Mouse (Mus musculus) B cell, adult 2 months (primary cell): ENCODE data around the gene Ier5.
A peak's percentile ranks its signal among the peaks of the same experiment; 100 is the strongest.

ENCODE experiments used
- DNase-seq, 2 experiments: peaks; one replicate each; pipeline ENCODE4 v3.0.0; 2022

The Ier5 gene

DNA sequence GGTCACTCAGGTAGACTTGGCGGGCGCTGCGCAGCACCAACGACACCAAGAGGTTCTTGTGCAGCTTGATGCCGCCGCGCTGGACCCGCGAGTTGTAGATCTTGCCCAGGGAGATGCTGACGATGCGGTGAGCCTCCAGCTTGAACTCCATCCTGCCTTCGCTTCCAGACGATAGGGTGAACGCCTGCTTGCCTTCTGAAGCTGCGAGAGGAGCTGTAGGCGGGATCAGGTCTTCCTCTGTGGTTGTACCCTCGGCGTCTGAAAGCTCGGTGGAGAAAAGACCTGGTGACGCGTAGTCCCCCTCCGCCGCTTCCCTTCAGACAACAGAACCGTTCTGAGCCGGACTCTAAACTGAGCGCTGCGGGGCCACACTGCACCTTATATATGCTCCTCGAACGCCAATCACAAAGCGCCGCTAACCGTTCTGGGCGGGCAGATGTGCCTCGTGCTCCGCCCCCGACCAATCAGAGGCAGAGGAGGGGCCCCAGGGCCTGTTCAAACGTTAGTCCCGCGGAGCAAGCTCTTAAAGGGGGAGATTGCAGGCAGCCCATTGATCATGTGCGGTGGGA, at the start of gene Ier5:
Gene Ier5 (minus strand): TSS at position 357 of the 569 bp plus-strand sequence.
- peak; percentile 96 to 97 for DNase-seq

DNA sequence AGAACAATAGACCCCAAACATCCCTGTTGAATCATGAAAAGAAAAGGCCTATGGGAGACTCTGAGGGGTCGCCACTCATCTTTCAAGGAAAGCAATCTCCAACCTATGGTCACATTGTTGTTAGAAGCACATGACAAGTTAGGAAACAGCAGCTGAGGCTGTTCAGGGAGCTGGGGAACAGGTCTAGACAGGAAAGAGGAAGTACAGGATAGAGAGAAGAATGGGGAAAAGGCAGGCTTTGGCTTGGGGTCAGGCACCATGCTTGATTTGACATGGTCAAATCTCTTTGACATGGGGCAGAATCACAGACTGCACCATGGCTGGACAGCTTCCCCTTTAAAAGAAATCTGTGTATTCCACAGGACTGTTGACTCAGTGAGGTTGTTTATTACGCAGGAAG, 47.8 kb upstream of the Ier5 start:
- DNase-seq: no peak

- DNase-seq: peak; percentile 66 to 74
Measured at GRCm38 (mm10) chr1:155146572-155146980, 47.1 kb upstream of the Ier5 start, which contains the start of gene Mr1. Mr1 (minus strand) TSS chr1:155146814.

DNA sequence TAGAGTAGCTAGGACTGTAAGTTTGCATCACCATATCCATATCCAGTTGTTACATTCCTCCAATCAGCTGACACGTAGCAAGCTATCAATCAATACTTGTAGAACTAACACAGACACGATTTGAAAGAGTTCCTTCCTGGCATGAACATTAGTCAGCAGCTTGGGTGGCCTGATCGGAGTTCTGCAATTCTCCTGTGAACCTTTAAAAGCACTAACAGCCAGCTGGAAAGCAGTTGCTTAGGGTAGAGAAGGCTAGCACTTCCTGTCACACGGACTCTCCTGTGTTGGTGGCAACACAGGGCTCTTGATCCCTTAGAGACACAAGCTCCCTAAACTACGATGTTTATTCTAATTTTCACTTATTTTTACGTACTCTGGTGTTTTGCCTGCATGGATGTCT, 46.2 kb upstream of the Ier5 start:
- DNase-seq: peak; percentile 46 to 51

- peak; percentile 84 to 86 for DNase-seq
Measured at GRCm38 (mm10) chr1:155140076-155140475, 40.6 kb upstream of the Ier5 start.

- DNase-seq: no peak
Measured at GRCm38 (mm10) chr1:155138795-155139194, 39.4 kb upstream of the Ier5 start.

DNA sequence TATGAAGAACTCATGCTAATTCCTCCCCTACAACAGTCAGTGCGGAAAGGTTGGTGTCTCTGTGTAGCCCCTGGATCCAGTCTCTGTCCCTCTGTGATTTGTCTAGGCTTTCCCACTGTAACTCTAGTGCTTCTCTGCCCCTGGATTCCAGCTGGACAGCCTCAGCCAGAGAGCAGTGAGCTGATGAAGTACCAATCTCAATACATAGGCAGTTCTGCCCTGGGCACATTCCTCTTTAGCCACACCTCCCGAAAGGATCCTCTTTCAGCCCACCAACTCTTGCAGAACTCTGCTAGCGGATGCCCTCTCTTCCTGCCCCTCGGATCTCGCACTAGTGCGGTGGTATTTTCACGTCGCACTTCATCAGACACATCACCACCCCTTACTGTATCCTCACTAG, 35.4 kb upstream of the Ier5 start:
- no peak for DNase-seq

DNA sequence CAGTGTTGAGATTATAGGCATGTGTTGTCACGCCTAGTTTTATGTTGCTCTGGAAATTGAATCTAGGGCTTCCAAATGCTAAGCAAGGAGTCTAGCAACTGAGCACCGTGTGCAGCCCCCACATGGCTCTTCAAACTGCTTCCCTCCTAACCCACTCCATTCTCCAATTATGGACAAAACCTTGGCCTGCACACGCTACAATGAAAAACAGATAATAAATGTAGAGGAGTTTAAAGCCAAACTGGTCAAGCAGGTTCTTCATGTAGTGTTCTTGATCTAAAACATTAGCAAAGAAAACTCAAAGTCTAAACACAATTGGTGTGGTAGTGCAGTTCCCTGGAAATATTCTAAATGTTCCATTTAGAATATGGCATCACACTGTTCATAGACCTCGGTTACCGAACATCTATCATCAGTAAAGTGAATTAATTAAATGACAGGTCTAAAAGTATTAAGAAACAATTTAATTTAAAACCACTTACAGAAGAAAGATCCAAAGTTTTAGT, 28.0 kb upstream of the Ier5 start:
- no peak for DNase-seq

GRCm38 (mm10) chr1:155126716-155127115, 27.3 kb upstream of the Ier5 start:
- DNase-seq: no peak

DNA sequence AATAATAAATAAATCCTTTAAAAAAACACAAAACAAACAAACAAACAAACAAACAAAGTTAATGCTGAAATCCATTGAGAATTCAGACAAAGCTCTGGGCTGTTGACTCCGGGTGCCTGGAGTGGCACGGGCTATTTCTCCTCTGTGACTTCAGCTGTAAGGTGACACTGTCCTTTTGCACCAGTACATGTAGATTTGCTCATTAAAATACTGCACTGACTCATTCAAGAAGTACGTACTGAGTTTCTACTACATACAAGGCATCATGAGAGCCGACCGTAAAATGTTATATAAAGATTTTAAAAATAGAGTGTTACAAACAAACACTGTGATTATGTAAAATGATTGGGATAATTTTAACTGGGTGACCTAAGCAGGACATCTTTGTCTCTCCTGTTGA, 25.0 kb upstream of the Ier5 start:
- DNase-seq: no peak

DNA sequence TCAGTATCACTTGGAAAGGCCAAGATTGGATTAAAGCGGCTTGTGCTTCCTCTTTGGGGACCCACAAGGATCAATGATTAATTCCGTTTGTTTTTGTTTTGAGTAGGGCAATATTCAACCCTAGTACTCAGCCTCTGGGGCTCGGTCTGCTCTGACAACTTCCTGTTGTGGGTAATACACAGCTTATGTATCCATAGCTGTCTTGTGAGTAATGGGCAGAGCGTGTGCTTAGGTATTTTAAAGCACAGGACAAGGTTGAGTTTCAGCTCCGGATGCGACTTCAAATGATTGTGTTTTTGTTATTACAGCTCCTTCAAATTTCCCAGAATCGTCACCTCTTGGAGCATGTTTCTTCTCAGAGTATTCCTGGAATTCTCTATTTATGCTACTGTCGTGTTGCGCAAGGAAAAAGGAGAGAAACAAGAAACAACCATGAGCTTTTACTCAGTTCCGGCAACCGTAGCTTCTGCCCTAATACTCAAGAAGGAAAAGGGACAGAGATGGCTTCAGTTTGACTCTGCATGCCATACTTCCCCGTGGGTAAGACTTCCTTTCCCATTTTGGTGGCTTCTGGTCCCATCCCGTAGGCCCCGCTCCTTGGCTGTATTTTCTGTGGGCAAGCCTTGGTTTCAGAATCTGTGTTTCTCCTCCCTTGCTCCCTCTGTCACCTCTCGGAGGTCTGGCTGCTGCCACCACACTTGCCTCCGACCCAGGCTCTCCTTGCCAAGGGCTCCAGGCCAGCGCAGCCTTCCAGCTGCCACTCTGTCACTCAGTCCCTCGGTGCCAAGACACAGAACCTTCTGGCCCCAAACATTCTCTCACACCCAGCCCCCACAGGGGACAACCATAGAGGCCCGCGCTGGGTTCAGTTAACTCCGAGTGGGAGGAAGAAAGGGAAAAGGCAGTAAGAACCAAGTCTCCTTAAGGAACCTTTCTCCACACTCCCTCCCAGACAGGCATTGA, 22.8 kb upstream of the Ier5 start:
- DNase-seq: no peak

- no peak for DNase-seq
Measured at GRCm38 (mm10) chr1:155119719-155120118, 20.3 kb upstream of the Ier5 start.

DNA sequence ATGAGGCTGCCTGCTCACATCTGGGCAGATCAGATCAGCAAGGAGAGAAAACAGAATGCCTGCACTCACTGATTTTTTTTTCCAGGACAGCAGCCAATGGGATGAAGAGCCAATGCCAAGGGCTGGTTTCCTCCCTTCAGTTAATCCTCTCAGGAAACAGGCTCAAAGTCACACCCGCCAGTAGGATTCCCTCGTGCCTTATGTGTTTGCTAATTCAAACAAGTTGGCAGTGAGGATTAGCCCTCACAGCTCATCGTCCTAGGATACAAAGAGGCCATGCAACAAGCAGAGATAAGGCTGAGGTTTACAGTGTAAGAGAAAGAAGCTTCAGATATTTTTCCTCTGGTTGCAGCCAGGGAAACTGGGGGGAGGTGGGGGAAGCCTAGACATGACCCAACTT, 14.5 kb upstream of the Ier5 start:
- DNase-seq: no peak

- no peak for DNase-seq
Measured at GRCm38 (mm10) chr1:155112875-155113274, 13.4 kb upstream of the Ier5 start.

GRCm38 (mm10) chr1:155112118-155112517, 12.7 kb upstream of the Ier5 start:
- no peak for DNase-seq

DNA sequence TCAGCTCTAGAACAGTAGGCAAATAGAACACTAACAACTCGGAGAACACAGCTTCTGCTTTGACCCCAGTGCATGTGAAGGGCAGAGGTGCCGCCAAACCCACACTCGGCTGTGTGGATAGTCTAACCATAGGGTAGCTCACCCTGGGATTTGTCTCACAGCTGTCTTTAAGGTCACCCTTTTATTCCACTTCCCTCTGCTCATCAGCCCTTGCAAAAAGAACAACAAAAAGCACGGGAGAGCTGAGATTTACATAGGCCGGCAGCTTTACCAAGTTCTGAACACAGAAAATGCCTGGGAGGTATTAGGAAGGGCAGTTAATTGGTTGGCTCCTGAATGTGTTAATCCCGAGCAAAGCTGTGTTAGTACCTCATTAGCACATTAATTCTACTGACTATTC, 12.1 kb upstream of the Ier5 start:
- DNase-seq: no peak

DNA sequence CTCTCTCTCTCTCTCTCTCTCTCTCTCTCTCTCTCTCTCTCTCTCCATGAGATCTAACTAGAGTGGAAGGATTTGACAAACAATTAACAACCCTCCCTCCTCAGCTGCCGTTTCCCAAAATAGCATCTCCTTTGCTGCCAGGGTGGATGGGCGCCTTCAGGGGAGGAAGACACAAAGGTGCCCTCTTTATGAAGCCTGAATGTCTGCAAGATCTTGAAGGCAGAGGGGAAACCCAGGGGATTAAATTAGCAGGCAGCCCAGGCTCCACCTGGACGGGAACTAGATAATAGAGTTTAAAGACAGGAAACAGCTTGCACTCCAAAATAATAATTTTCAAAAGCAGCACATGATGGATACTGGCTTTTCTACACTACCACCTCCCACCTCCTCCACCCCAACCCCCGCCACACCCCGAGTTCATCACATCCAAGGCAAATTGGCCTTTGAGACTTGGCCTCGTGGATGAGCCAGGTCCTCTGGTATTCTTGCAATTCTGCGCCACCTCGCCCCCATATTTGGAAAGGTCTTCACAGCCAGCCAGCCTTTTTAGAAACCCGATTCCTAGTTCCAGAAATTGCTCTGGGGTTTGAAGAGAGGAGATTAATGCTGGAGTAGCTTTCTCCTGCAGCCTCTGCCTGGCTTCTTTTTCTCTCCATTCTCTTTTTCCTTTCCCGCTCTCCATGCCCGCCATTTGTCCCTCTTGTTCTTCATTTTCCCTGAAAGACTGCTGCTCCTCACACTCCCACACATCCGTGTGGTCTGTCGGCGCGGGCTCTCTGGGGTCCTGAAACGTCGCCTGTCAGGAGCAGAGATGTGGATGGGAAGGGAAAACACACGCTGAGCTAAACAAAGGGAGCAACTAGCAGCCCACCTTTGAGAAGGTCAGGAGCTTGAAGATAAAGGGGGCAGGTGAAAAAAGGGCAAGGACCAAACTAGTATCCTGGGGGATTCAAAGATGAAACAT, 10.2 kb upstream of the Ier5 start:
- no peak for DNase-seq

- peak in 1 of 2 experiments; percentile 23 for DNase-seq
Measured at GRCm38 (mm10) chr1:155108412-155108811, 9.0 kb upstream of the Ier5 start.

GRCm38 (mm10) chr1:155107843-155108242, 8.4 kb upstream of the Ier5 start:
- DNase-seq: no peak

DNA sequence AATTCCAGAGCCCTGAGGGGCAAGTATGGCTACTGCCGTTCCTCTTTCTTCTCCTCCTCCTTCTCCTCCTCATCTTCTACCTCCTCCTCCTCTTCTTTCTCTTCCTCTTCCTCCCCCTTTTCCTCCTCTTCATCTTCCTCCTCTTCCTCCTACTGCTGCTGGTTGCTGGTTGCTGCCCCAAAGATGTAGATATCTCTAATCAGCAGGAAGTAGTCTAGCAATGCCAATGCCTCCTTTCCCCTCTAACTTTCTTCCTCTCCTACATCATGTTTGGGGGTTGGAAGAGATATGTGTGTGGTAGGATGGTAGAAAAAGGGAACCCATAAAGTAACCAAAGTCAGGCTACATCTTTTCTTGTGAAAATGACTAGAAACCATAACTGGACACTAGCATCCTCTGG, 6.9 kb upstream of the Ier5 start:
- DNase-seq: no peak

DNA sequence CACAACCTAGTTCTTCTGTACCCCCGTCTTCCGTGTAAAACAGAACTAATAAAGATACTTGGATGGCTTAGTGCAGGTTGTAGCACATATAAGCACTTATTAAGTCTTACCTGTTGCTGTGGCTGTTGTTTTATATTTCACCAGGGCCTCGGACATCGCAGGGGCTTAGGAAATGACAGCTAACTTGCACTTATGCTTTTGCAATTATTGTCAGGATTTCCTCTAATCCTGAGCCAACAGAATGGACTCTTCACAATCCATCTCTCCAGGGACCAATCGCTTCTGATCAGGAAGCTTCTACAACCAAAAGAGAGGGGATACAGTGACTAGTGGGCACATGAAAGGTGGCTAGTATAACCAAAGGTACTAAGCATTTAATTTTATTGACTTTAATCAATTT, 4.6 kb upstream of the Ier5 start:
- DNase-seq: no peak

DNA sequence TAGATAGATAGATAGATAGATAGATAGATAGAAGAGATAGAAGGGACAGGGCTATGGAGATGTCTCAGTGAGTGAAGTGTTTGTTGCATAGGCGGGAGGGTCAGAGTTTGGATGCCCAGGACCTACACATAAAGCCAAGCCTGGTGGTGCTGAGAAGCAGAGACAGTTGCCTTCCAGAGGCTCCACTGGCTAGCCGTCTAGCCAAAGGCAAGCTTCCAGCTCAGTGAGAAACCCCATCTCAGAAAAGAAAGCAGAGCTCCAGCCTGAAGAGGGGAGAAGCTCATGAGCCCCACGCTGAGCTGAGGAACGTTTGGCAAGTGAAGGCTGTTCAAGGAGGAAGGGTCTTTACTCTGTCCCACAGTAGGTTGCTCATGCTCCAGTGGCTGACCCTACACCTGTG, 3.2 kb upstream of the Ier5 start:
- no peak for DNase-seq
